8 mouse cellular contexts compared by ENCODE assay signal in the genomic region with DNA sequence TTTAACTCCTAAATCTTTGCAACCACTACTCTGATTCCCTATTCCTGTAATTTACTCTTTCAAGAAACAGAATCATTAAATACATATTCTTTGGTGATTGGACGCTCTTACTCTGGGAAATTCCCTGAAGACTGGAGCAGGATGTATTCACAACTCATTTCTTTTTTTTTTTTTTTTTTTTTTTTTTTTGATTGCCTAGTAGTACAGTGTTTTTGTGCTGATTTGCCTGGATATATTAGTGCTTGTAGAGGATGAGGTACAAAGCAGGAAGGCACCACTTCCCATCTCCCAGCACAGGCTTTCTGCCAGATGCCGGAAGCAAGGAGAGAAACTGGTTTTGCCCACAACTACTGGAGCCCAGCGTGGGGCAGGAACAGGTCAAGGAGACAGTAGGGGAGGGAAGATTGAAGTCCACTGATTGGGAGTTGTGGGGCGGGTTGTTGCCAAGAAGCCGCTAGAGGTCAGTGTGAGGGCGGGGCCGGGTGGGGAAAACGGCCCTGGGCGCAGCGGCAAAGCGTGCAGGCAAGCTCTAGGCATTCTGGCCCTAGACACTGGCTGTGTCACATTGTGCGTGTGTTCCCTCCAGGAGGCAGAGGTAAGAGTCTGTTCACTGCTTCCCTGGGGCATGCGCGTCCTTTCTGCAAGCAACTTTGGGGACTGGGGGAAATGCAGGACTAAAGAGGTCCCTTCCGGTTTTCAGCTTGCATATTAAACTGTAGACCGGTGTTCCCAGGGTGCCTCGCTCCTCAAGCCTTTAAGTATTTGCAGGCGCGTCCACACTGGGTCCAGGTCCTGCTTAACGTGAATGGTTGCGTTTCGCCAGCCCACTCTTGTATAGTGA. TPM values are rescaled to one million over a fixed set of nuclear protein-coding genes. Genes with fewer than 3 reads are reported as not detected.
A peak's percentile ranks its signal among the peaks of the same experiment; 100 is the strongest.
DNase-seq lines count a peak whose midpoint lies in the region; ATAC-seq and TF ChIP-seq lines count a peak whose summit lies in the region.

A gene (plus strand): TSS at position 482 of the 841 bp plus-strand sequence.

- peak within 1 kb of the TSS; percentile 98 to 99 for H3K27ac ChIP-seq in heart, embryonic 14.5 days (replicated peaks in 1 of 2; ENCODE audit: control insufficient read depth in 1 of 2, insufficient read depth in 1 of 2, low read depth in 2 of 2, low read length in 2 of 2)
- peak within 1 kb of the TSS; percentile 81 for H3K27ac ChIP-seq in liver, embryonic 13.5 days
- peak within 1 kb of the TSS; percentile 70 for H3K27ac ChIP-seq in neural tube, embryonic 11.5 days (ENCODE audit: low read depth, low read length)
- peak within 1 kb of the TSS; percentile 93 for H3K27ac ChIP-seq in stomach, postnatal 0 days (replicated peaks)

- peak within 1 kb of the TSS; percentile 76 for H3K9ac ChIP-seq in heart, embryonic 14.5 days (ENCODE audit: low read length)
- peak within 1 kb of the TSS; percentile 74 for H3K9ac ChIP-seq in liver, embryonic 13.5 days
- peak within 1 kb of the TSS; percentile 60 for H3K9ac ChIP-seq in neural tube, embryonic 11.5 days (ENCODE audit: low read length)
- peak within 1 kb of the TSS; percentile 70 for H3K9ac ChIP-seq in stomach, postnatal 0 days (ENCODE audit: low read length)

- peaks cover 2 to 9% of the 10 kb centered on the region in 2 experiments; a peak in 3 of 4 replicates for H3K4me1 ChIP-seq in heart, embryonic 14.5 days (ENCODE audit: control insufficient read depth in 2 of 2, insufficient read depth in 2 of 2, low read length in 2 of 2)
- H3K4me1 ChIP-seq in liver, embryonic 13.5 days (replicated peaks) = peaks cover 25% of the 10 kb centered on the region
- no peaks in the 10 kb centered on the region for H3K4me1 ChIP-seq in neural tube, embryonic 11.5 days (ENCODE audit: control insufficient read depth, insufficient read depth, low read length)
- no peaks in the 10 kb centered on the region for H3K4me1 ChIP-seq in stomach, postnatal 0 days (replicated peaks; ENCODE audit: control insufficient read depth, insufficient read depth)

- DNase-seq in c-Kit-negative CD71-positive TER-119-positive erythroid progenitor cells, embryonic 14.5 days (ENCODE audit: low read depth, low spot score) = peak; percentile 30
- peak; percentile 64 for DNase-seq in fibroblast of lung, adult 2 months (ENCODE audit: low read depth)
- peak; percentile 87 for DNase-seq in kidney, postnatal 14 days
- peak; percentile 44 for DNase-seq in liver, embryonic 13.5 days
- DNase-seq in neural tube, embryonic 11.5 days (ENCODE audit: low spot score) = peak; percentile 84
- DNase-seq in stomach, postnatal 0 days (ENCODE audit: low spot score) = peak; percentile 87

- TF ChIP-seq CTCF in stomach, postnatal 0 days (IDR thresholded peaks at IDR 0.05; ENCODE audit: low read depth) = peak; percentile 67

- H3K9me3 ChIP-seq in heart, embryonic 14.5 days (ENCODE audit: control insufficient read depth, low read length) = no peaks in the 10 kb centered on the region
- no peaks in the 10 kb centered on the region for H3K9me3 ChIP-seq in liver, embryonic 13.5 days (replicated peaks)
- no peaks in the 10 kb centered on the region for H3K9me3 ChIP-seq in neural tube, embryonic 11.5 days (ENCODE audit: control insufficient read depth, low read length)
- H3K9me3 ChIP-seq in stomach, postnatal 0 days (ENCODE audit: control insufficient read depth, low read length) = no peaks in the 10 kb centered on the region

- H3K36me3 ChIP-seq in heart, embryonic 14.5 days (ENCODE audit: control insufficient read depth, insufficient read depth, low read length) = no peaks in the 10 kb centered on the region
- no peaks in the 10 kb centered on the region for H3K36me3 ChIP-seq in liver, embryonic 13.5 days
- no peaks in the 10 kb centered on the region for H3K36me3 ChIP-seq in neural tube, embryonic 11.5 days (ENCODE audit: control insufficient read depth, insufficient read depth, low read length)
- H3K36me3 ChIP-seq in stomach, postnatal 0 days (ENCODE audit: control insufficient read depth, insufficient read depth, low read length) = no peaks in the 10 kb centered on the region

- peak within 1 kb of the TSS; percentile 75 for H3K4me2 ChIP-seq in heart, embryonic 14.5 days (ENCODE audit: low read length)
- peak within 1 kb of the TSS; percentile 80 for H3K4me2 ChIP-seq in liver, embryonic 13.5 days
- H3K4me2 ChIP-seq in neural tube, embryonic 11.5 days (ENCODE audit: low read depth) = peak within 1 kb of the TSS; percentile 49
- H3K4me2 ChIP-seq in stomach, postnatal 0 days (replicated peaks; ENCODE audit: low read depth) = peak within 1 kb of the TSS; percentile 70

- H3K4me3 ChIP-seq in heart, embryonic 14.5 days (ENCODE audit: control insufficient read depth in 1 of 2, insufficient read depth in 1 of 2, low read depth in 1 of 2, low read length in 2 of 2) = peak within 1 kb of the TSS; percentile 68 to 88
- peak within 1 kb of the TSS; percentile 69 for H3K4me3 ChIP-seq in liver, embryonic 13.5 days (replicated peaks)
- H3K4me3 ChIP-seq in neural tube, embryonic 11.5 days (ENCODE audit: low read depth, low read length) = peak within 1 kb of the TSS; percentile 51
- H3K4me3 ChIP-seq in stomach, postnatal 0 days (ENCODE audit: low read depth, low read length) = peak within 1 kb of the TSS; percentile 58

- WGBS in heart, embryonic 14.5 days = 2% methylated on average over 22 of the region's 22 CpGs
- 2% methylated on average over 22 of the region's 22 CpGs for WGBS in liver, embryonic 13.5 days (ENCODE audit: insufficient replicate concordance)
- 2% methylated on average over 22 of the region's 22 CpGs for WGBS in neural tube, embryonic 11.5 days
- 2% methylated on average over 22 of the region's 22 CpGs for WGBS in stomach, postnatal 0 days

- no peak for TF ChIP-seq EP300 in stomach, postnatal 0 days (optimal IDR thresholded peaks at IDR 0.05)

- peak; percentile 37 for ATAC-seq in CD4-positive, CD25-positive, alpha-beta regulatory T cell, adult 4 months
- ATAC-seq in heart, embryonic 14.5 days (ENCODE audit: insufficient number of reproducible peaks, insufficient read depth, low FRiP score, low read depth) = peak; percentile 80
- peak; percentile 81 for ATAC-seq in liver, embryonic 13.5 days (ENCODE audit: low read depth)
- ATAC-seq in neural tube, embryonic 11.5 days (ENCODE audit: insufficient read depth, low FRiP score, low TSS enrichment) = peak; percentile 90
- peak; percentile 90 for ATAC-seq in stomach, postnatal 0 days (ENCODE audit: low FRiP score, low TSS enrichment)

- no peaks in the 10 kb centered on the region for H3K27me3 ChIP-seq in heart, embryonic 14.5 days (ENCODE audit: control insufficient read depth, insufficient read depth, low read length)
- H3K27me3 ChIP-seq in liver, embryonic 13.5 days = no peaks in the 10 kb centered on the region
- H3K27me3 ChIP-seq in neural tube, embryonic 11.5 days (ENCODE audit: control insufficient read depth, insufficient read depth, low read length) = no peaks in the 10 kb centered on the region
- H3K27me3 ChIP-seq in stomach, postnatal 0 days (ENCODE audit: control insufficient read depth, insufficient read depth, low read length) = no peaks in the 10 kb centered on the region

RNA-seq across cellular contexts. Expression of the gene that starts here (rescaled TPM):
- polyA plus RNA-seq in CD4-positive, CD25-positive, alpha-beta regulatory T cell, adult 4 months (2017; shearing (Covaris generic)) = 1 to 10 TPM; 6.9 to 9.8 TPM
- polyA plus RNA-seq in heart, embryonic 14.5 days (2014; fragmentation: Nextera tagmentation; extraction: Ambion mirVana) = 30.0 and 32.7 TPM in 2 replicates
- 23.7 and 28.4 TPM in 2 replicates for polyA plus RNA-seq in liver, embryonic 13.5 days (2015; fragmentation: Nextera tagmentation; extraction: Ambion mirVana)
- 21.9 and 22.8 TPM in 2 replicates for polyA plus RNA-seq in neural tube, embryonic 11.5 days (2014; fragmentation: Nextera tagmentation; extraction: Ambion mirVana)
- 13.9 and 14.1 TPM in 2 replicates for polyA plus RNA-seq in stomach, postnatal 0 days (2015; fragmentation: Nextera tagmentation; extraction: Ambion mirVana)

Comparison
In these comparisons a context has a peak if more than half of its experiments do, and no peak if none do; other contexts are left out.
1. Peak in every context shown above with its lines: DNase-seq, ATAC-seq, H3K4me3 ChIP-seq and H3K27ac ChIP-seq.
2. ATAC-seq: peak in every context shown above with its lines; median percentile 90 in neural tube, embryonic 11.5 days; 90 in stomach, postnatal 0 days; 81 in liver, embryonic 13.5 days; 80 in heart, embryonic 14.5 days; 37 in CD4-positive, CD25-positive, alpha-beta regulatory T cell, adult 4 months.
3. DNase-seq: peak in every context shown above with its lines; median percentile 87 in kidney, postnatal 14 days; 87 in stomach, postnatal 0 days; 84 in neural tube, embryonic 11.5 days; 64 in fibroblast of lung, adult 2 months; 44 in liver, embryonic 13.5 days; 30 in c-Kit-negative CD71-positive TER-119-positive erythroid progenitor cells, embryonic 14.5 days.